In genomic region chr11:95939828-95940507, GRCm38 (mm10) we compare ENCODE assay signal across 12 mouse cellular contexts. TPM values are rescaled to one million over a fixed set of nuclear protein-coding genes. Genes with fewer than 3 reads are reported as not detected.
DNase-seq lines count a peak whose midpoint lies in the region; ATAC-seq and TF ChIP-seq lines count a peak whose summit lies in the region.
"Had no signal": no experiment of that assay in that cellular context is flagged by ENCODE, and none has a peak within 500 bp of the region (broad histone marks: within the 10 kb centered on the region; RNA-seq: fewer than 3 reads in every experiment).

No protein-coding gene starts in this region.

- POLR2A ChIA-PET in Patski (lab: Charles Lee): no interaction called here

- H3K4me1 ChIP-seq in lung, postnatal 0 days (ENCODE audit: insufficient read depth, low read depth, low read length): no peaks in the 10 kb centered on the region
- no peaks in the 10 kb centered on the region for H3K4me1 ChIP-seq in intestine, embryonic 14.5 days (replicated peaks; ENCODE audit: control insufficient read depth, insufficient read depth, low read length)
- no peaks in the 10 kb centered on the region for H3K4me1 ChIP-seq in stomach, postnatal 0 days (replicated peaks; ENCODE audit: control insufficient read depth, insufficient read depth)

- ATAC-seq in lung, postnatal 0 days: no peak
- ATAC-seq in Patski: no peak
- 0 out of 2 replicates have a peak, but pooled peaks have one; percentile 32 for ATAC-seq in intestine, embryonic 14.5 days (replicated peaks; ENCODE audit: low FRiP score, low TSS enrichment, low read depth)
- ATAC-seq in stomach, postnatal 0 days (ENCODE audit: low FRiP score, low TSS enrichment): peak; percentile 54; the same call in 1 of the 2 replicates
- ATAC-seq in megakaryocyte, adult 5-6 weeks (ENCODE audit: poor library complexity, severe bottlenecking): no peak

- in situ Hi-C loops in Patski (cut with MboI; ENCODE audit: low pct_unique_long_range_greater_than_20kb): no loop called here

- H3K27ac ChIP-seq in lung, postnatal 0 days (ENCODE audit: low read length): no peak overlapping the region
- H3K27ac ChIP-seq in intestine, embryonic 14.5 days (ENCODE audit: low read depth): no peak overlapping the region
- H3K27ac ChIP-seq in stomach, postnatal 0 days (replicated peaks): no peak overlapping the region

- no peaks in the 10 kb centered on the region for H3K36me3 ChIP-seq in lung, postnatal 0 days (ENCODE audit: insufficient read depth, low read length)
- no peaks in the 10 kb centered on the region for H3K36me3 ChIP-seq in intestine, embryonic 14.5 days (ENCODE audit: control insufficient read depth, insufficient read depth, low read length)
- no peaks in the 10 kb centered on the region for H3K36me3 ChIP-seq in stomach, postnatal 0 days (ENCODE audit: control insufficient read depth, insufficient read depth, low read length)

- no peak overlapping the region for H3K9ac ChIP-seq in lung, postnatal 0 days (replicated peaks; ENCODE audit: low read depth)
- H3K9ac ChIP-seq in intestine, embryonic 14.5 days (ENCODE audit: low read length): no peak overlapping the region
- H3K9ac ChIP-seq in stomach, postnatal 0 days (ENCODE audit: low read length): no peak overlapping the region

- H3K27me3 ChIP-seq in lung, postnatal 0 days (replicated peaks; ENCODE audit: insufficient read depth, low read length): no peaks in the 10 kb centered on the region
- H3K27me3 ChIP-seq in Patski: no peaks in the 10 kb centered on the region
- no peaks in the 10 kb centered on the region for H3K27me3 ChIP-seq in intestine, embryonic 14.5 days (replicated peaks; ENCODE audit: control insufficient read depth, insufficient read depth, low read length)
- H3K27me3 ChIP-seq in stomach, postnatal 0 days (ENCODE audit: control insufficient read depth, insufficient read depth, low read length): no peaks in the 10 kb centered on the region

- no peak overlapping the region for H3K4me3 ChIP-seq in lung, postnatal 0 days (ENCODE audit: low read depth, low read length)
- no peak overlapping the region for H3K4me3 ChIP-seq in intestine, embryonic 14.5 days (ENCODE audit: low read depth, low read length)
- no peak overlapping the region for H3K4me3 ChIP-seq in stomach, postnatal 0 days (ENCODE audit: low read depth, low read length)
- H3K4me3 ChIP-seq: myocyte had no signal

- H3K9me3 ChIP-seq in lung, postnatal 0 days (ENCODE audit: low read length): no peaks in the 10 kb centered on the region
- H3K9me3 ChIP-seq in intestine, embryonic 14.5 days (ENCODE audit: control insufficient read depth, low read length): no peaks in the 10 kb centered on the region
- no peaks in the 10 kb centered on the region for H3K9me3 ChIP-seq in stomach, postnatal 0 days (ENCODE audit: control insufficient read depth, low read length)

- TF ChIP-seq CTCF in lung, postnatal 0 days (IDR thresholded peaks at IDR 0.05): peak; percentile 53
- peak; percentile 43 for TF ChIP-seq CTCF in Patski (IDR thresholded peaks at IDR 0.05)
- peak; percentile 70 for TF ChIP-seq CTCF in stomach, postnatal 0 days (IDR thresholded peaks at IDR 0.05; ENCODE audit: low read depth)

- peak; percentile 18 for DNase-seq in lung, postnatal 0 days (ENCODE audit: low spot score)
- no peak for DNase-seq in lung, postnatal 25 days (ENCODE audit: low spot score)
- no peak for DNase-seq in Patski (ENCODE audit: low read depth, low spot score)
- DNase-seq in intestine, embryonic 14.5 days (ENCODE audit: low spot score): no peak
- DNase-seq in stomach, postnatal 0 days (ENCODE audit: low spot score): peak; percentile 68
- no peak for DNase-seq in left cerebral cortex, postnatal 14 days (ENCODE audit: low spot score in 2 of 2)
- DNase-seq: lung, postnatal 10 days had no signal

- CTCF ChIA-PET in Patski (lab: Charles Lee): no interaction called here

- 34% methylated on average over 11 of the region's 11 CpGs for WGBS in lung, postnatal 0 days
- WGBS in intestine, embryonic 14.5 days: 34% methylated on average over 11 of the region's 11 CpGs
- WGBS in stomach, postnatal 0 days: 31% methylated on average over 11 of the region's 11 CpGs

- H3K4me2 ChIP-seq in lung, postnatal 0 days (replicated peaks; ENCODE audit: low read depth, low read length): no peak overlapping the region
- no peak overlapping the region for H3K4me2 ChIP-seq in intestine, embryonic 14.5 days (ENCODE audit: low read length)
- H3K4me2 ChIP-seq in stomach, postnatal 0 days (replicated peaks; ENCODE audit: low read depth): no peak overlapping the region

- TF ChIP-seq EP300 in lung, postnatal 0 days (IDR thresholded peaks at IDR 0.05): no peak
- no peak for TF ChIP-seq EP300 in stomach, postnatal 0 days (optimal IDR thresholded peaks at IDR 0.05)

- intact Hi-C loops in left cerebral cortex, postnatal 14 days (cut with DNase I): no loop called here

RNA-seq across cellular contexts. Expression of gene B4galnt2, which starts 25.3 kb away (rescaled TPM):
- polyA plus RNA-seq in lung, postnatal 0 days (2015; fragmentation: Nextera tagmentation; extraction: Ambion mirVana): not detected in 2 replicates
- polyA plus RNA-seq in Patski (2021): 0.21 TPM
- 26.6 and 30.9 TPM in 2 replicates for polyA plus RNA-seq in intestine, embryonic 14.5 days (2014; fragmentation: Nextera tagmentation; extraction: Ambion mirVana)
- polyA plus RNA-seq in stomach, postnatal 0 days (2015; fragmentation: Nextera tagmentation; extraction: Ambion mirVana): 3.6 and 4.6 TPM in 2 replicates
- not detected in 2 replicates for total RNA-seq in megakaryocyte, adult 5-6 weeks (2015)
- total RNA-seq in megakaryocyte, adult 5-6 weeks (2017): not detected in 2 replicates
- total RNA-seq in left cerebral cortex, postnatal 14 days (2021): not detected
- total RNA-seq: layer of hippocampus, postnatal 10 days had no signal
- polyA plus RNA-seq: embryonic facial prominence, embryonic 11.5 days; frontal cortex, adult 2 months had no signal

Comparison
In these comparisons a context has a peak if more than half of its experiments do, and no peak if none do; other contexts are left out.
1. DNase-seq: peak in lung, postnatal 0 days (single experiment) and stomach, postnatal 0 days (single experiment); none in lung, postnatal 25 days (single experiment), Patski (single experiment), intestine, embryonic 14.5 days (single experiment) and left cerebral cortex, postnatal 14 days (0 of 2).
2. ATAC-seq: peak in intestine, embryonic 14.5 days (single experiment) and stomach, postnatal 0 days (single experiment); none in lung, postnatal 0 days (single experiment), Patski (single experiment) and megakaryocyte, adult 5-6 weeks (single experiment).
3. Peak in every context shown above with its lines, with median percentiles within 50 percentile points of each other: CTCF ChIP-seq.